Mouse (Mus musculus) liver, embryonic 13.5 days (tissue): ENCODE measurements around the gene Gm4779. TPM values are rescaled to one million over a fixed set of nuclear protein-coding genes. Genes with fewer than 3 reads are reported as not detected.
"Not testable (repeated sequence)": the region's sequence is repeated elsewhere in the genome, so short reads cannot be mapped to it uniquely, and the experiment has no call there.

ENCODE experiments used
- ATAC-seq: fragments of 200-750 bp; cut with Nextera tagmentation; 2 replicates; pipeline ENCODE4 v1.8.0; 2017; ENCODE audit warnings: low read depth, mild to moderate bottlenecking, moderate number of reproducible peaks, moderate library complexity
- DNase-seq: peaks from one replicate; pipeline ENCODE4 v3.0.0; 2022
- H3K27ac ChIP-seq: fragments of 300-500 bp; sonication (generic); 2 replicates; pipeline ENCODE4 v1.5.1; 2015; ENCODE audit warnings: moderate library complexity, mild to moderate bottlenecking, inconsistent platforms
- H3K27me3 ChIP-seq: fragments of 300-500 bp; sonication (generic); 2 replicates; pipeline ENCODE4 v1.6.1; 2015; ENCODE audit warnings: mild to moderate bottlenecking, inconsistent platforms
- H3K36me3 ChIP-seq: fragments of 300-500 bp; sonication (generic); 2 replicates; pipeline ENCODE4 v1.6.1; 2015; ENCODE audit warnings: mild to moderate bottlenecking, inconsistent platforms
- H3K4me1 ChIP-seq: fragments of 300-500 bp; sonication (generic); replicated peaks from 2 replicates; pipeline ENCODE4 v1.6.1; 2015; ENCODE audit warnings: inconsistent platforms
- H3K4me2 ChIP-seq: fragments of 300-500 bp; sonication (generic); 2 replicates; pipeline ENCODE4 v1.6.1; 2015; ENCODE audit warnings: inconsistent platforms, mild to moderate bottlenecking, moderate library complexity
- H3K4me3 ChIP-seq: fragments of 300-500 bp; sonication (generic); replicated peaks from 2 replicates; pipeline ENCODE4 v1.5.1; 2015; ENCODE audit warnings: mild to moderate bottlenecking, inconsistent platforms
- H3K9ac ChIP-seq: fragments of 300-500 bp; sonication (generic); 2 replicates; pipeline ENCODE4 v1.6.1; 2015; ENCODE audit warnings: mild to moderate bottlenecking, inconsistent platforms
- H3K9me3 ChIP-seq: fragments of 300-500 bp; sonication (generic); replicated peaks from 2 replicates; pipeline ENCODE4 v1.6.1; 2016; ENCODE audit warnings: inconsistent platforms
- WGBS: fragments of 180-500 bp; shearing (Covaris S2); methylation state at CpG from one replicate; pipeline ENCODE4 v1.1.7; 2015; ENCODE audit not compliant: insufficient replicate concordance; 5-methylcytosine and 5-hydroxymethylcytosine counted together
- polyA plus RNA-seq: library from polyadenylated mRNA; unstranded; fragments of >200 nt; fragmentation: Nextera tagmentation; extraction: Ambion mirVana; gene quantifications from 2 replicates; pipeline ENCODE4 v1.2.1, GENCODE M21; 2015

The Gm4779 gene
- polyA plus RNA-seq = 0.09 and 0.13 TPM in 2 replicates

GRCm38 (mm10) chrX:101794342-101794741 lies at the start of gene Gm4779, which contains the start of gene 8030474K03Rik:
TSS of gene Gm4779 (minus strand) at chrX:101794423.
TSS of gene 8030474K03Rik (plus strand) at chrX:101794656.
- ATAC-seq (no peak), DNase-seq (no peak)
- Histone ChIP-seq H3K9me3 (0 out of 2 replicates have a peak, but pooled peaks cover 2% of the 10 kb centered on the region), H3K4me3 (no peak within 1 kb of the TSS), H3K4me2 (no peak within 1 kb of the TSS), H3K27me3 (no peaks in the 10 kb centered on the region), H3K27ac (no peak within 1 kb of the TSS), H3K4me1 (no peaks in the 10 kb centered on the region), H3K36me3 (no peaks in the 10 kb centered on the region), H3K9ac (no peak within 1 kb of the TSS)
- 84% methylated on average over 35 of the region's 35 CpGs for WGBS

- H3K4me2 ChIP-seq, ATAC-seq, DNase-seq, H3K9ac ChIP-seq, H3K27me3 ChIP-seq, H3K4me1 ChIP-seq, H3K36me3 ChIP-seq, H3K9me3 ChIP-seq, H3K4me3 ChIP-seq, H3K27ac ChIP-seq: not testable (repeated sequence)
Observed at GRCm38 (mm10) chrX:101819980-101820379, 25.8 kb upstream of the Gm4779 start.

- Histone ChIP-seq H3K36me3 (no peaks in the 10 kb centered on the region), H3K9ac (no peak overlapping the region), H3K4me2 (no peak overlapping the region), H3K4me3 (no peak overlapping the region), H3K27ac (no peak overlapping the region), H3K9me3 (no peaks in the 10 kb centered on the region), H3K27me3 (0 out of 2 replicates have a peak, but pooled peaks cover 4% of the 10 kb centered on the region), H3K4me1 (no peaks in the 10 kb centered on the region)
- WGBS = 50% methylated on average over 1 of the region's 1 CpGs
- ATAC-seq (no peak), DNase-seq (no peak)
Observed at GRCm38 (mm10) chrX:101819163-101819562, 24.9 kb upstream of the Gm4779 start.

GRCm38 (mm10) chrX:101811750-101812149 lies 17.5 kb upstream of the Gm4779 start:
- H3K4me2 ChIP-seq = no peak overlapping the region
- H3K4me1 ChIP-seq = no peaks in the 10 kb centered on the region
- H3K36me3 ChIP-seq = no peaks in the 10 kb centered on the region
- H3K4me3 ChIP-seq = no peak overlapping the region
- H3K9me3 ChIP-seq = no peaks in the 10 kb centered on the region
- H3K9ac ChIP-seq = no peak overlapping the region
- ATAC-seq = no peak
- 48% methylated on average over 3 of the region's 3 CpGs for WGBS
- no peak overlapping the region for H3K27ac ChIP-seq
- 0 out of 2 replicates have a peak, but pooled peaks cover 9% of the 10 kb centered on the region for H3K27me3 ChIP-seq
- DNase-seq = no peak

- ATAC-seq (no peak), DNase-seq (no peak)
- H3K4me1 ChIP-seq = no peaks in the 10 kb centered on the region
- H3K27ac ChIP-seq = no peak overlapping the region
- H3K4me3 ChIP-seq = no peak overlapping the region
- WGBS = 27% methylated on average over 2 of the region's 2 CpGs
- H3K27me3 ChIP-seq = no peaks in the 10 kb centered on the region
- no peak overlapping the region for H3K9ac ChIP-seq
- H3K36me3 ChIP-seq = no peaks in the 10 kb centered on the region
- H3K4me2 ChIP-seq = no peak overlapping the region
- H3K9me3 ChIP-seq = no peaks in the 10 kb centered on the region
Observed at GRCm38 (mm10) chrX:101805512-101805911, 11.3 kb upstream of the Gm4779 start.

- H3K4me3 ChIP-seq = no peak overlapping the region
- no peak overlapping the region for H3K4me2 ChIP-seq
- no peaks in the 10 kb centered on the region for H3K27me3 ChIP-seq
- H3K9me3 ChIP-seq = 0 out of 2 replicates have a peak, but pooled peaks cover 2% of the 10 kb centered on the region
- no peak for DNase-seq
- no peak for ATAC-seq
- no peak overlapping the region for H3K27ac ChIP-seq
- 29% methylated on average over 4 of the region's 4 CpGs for WGBS
- H3K36me3 ChIP-seq = no peaks in the 10 kb centered on the region
- H3K9ac ChIP-seq = no peak overlapping the region
- no peaks in the 10 kb centered on the region for H3K4me1 ChIP-seq
Observed at GRCm38 (mm10) chrX:101791551-101791950, 2.7 kb downstream of the Gm4779 start.

GRCm38 (mm10) chrX:101772035-101772434 lies 22.2 kb downstream of the Gm4779 start:
- H3K27ac ChIP-seq = no peak overlapping the region

GRCm38 (mm10) chrX:101770307-101770706 lies 23.9 kb downstream of the Gm4779 start:
- no peaks in the 10 kb centered on the region for H3K4me1 ChIP-seq
- ATAC-seq = no peak
- 19% methylated on average over 3 of the region's 3 CpGs for WGBS

More at GRCm38 (mm10) chrX:101772035-101772434, 22.2 kb downstream of the Gm4779 start:
- Histone ChIP-seq H3K4me1 (no peaks in the 10 kb centered on the region), H3K36me3 (no peaks in the 10 kb centered on the region), H3K9ac (no peak overlapping the region), H3K4me3 (no peak overlapping the region), H3K27me3 (peaks cover 3% of the 10 kb centered on the region; the same call in 1 of the 2 replicates), H3K4me2 (no peak overlapping the region), H3K9me3 (no peaks in the 10 kb centered on the region)
- DNase-seq (no peak), ATAC-seq (no peak)
- 28% methylated on average over 5 of the region's 5 CpGs for WGBS

GRCm38 (mm10) chrX:101769478-101769877 lies 24.7 kb downstream of the Gm4779 start:
- 32% methylated on average over 2 of the region's 2 CpGs for WGBS
- no peak for ATAC-seq
- Histone ChIP-seq H3K4me1 (no peaks in the 10 kb centered on the region), H3K4me3 (no peak overlapping the region), H3K9ac (no peak overlapping the region), H3K27me3 (peaks cover 3% of the 10 kb centered on the region; the same call in 1 of the 2 replicates), H3K36me3 (no peaks in the 10 kb centered on the region), H3K9me3 (no peaks in the 10 kb centered on the region), H3K4me2 (no peak overlapping the region), H3K27ac (no peak overlapping the region)
- DNase-seq = no peak

More at GRCm38 (mm10) chrX:101770307-101770706, 23.9 kb downstream of the Gm4779 start:
- H3K9ac ChIP-seq = no peak overlapping the region
- no peak for DNase-seq
- no peak overlapping the region for H3K27ac ChIP-seq
- peaks cover 3% of the 10 kb centered on the region; the same call in 1 of the 2 replicates for H3K27me3 ChIP-seq
- no peaks in the 10 kb centered on the region for H3K9me3 ChIP-seq
- H3K4me2 ChIP-seq = no peak overlapping the region
- no peaks in the 10 kb centered on the region for H3K36me3 ChIP-seq
- no peak overlapping the region for H3K4me3 ChIP-seq

- H3K9ac ChIP-seq = no peak overlapping the region
- DNase-seq (no peak), ATAC-seq (no peak)
- H3K4me3 ChIP-seq = no peak overlapping the region
- H3K27me3 ChIP-seq = no peaks in the 10 kb centered on the region
- H3K4me1 ChIP-seq = no peaks in the 10 kb centered on the region
- 37% methylated on average over 7 of the region's 7 CpGs for WGBS
- H3K9me3 ChIP-seq = no peaks in the 10 kb centered on the region
- H3K36me3 ChIP-seq = no peaks in the 10 kb centered on the region
- H3K27ac ChIP-seq = no peak overlapping the region
- H3K4me2 ChIP-seq = no peak overlapping the region
Observed at GRCm38 (mm10) chrX:101767280-101767679, 26.9 kb downstream of the Gm4779 start.

GRCm38 (mm10) chrX:101765111-101765510 lies 29.1 kb downstream of the Gm4779 start:
- Histone ChIP-seq H3K36me3 (no peaks in the 10 kb centered on the region), H3K4me3 (no peak overlapping the region), H3K27ac (no peak overlapping the region), H3K4me2 (no peak overlapping the region), H3K9me3 (no peaks in the 10 kb centered on the region), H3K4me1 (no peaks in the 10 kb centered on the region), H3K9ac (no peak overlapping the region), H3K27me3 (peaks cover 5% of the 10 kb centered on the region; the same call in 1 of the 2 replicates)
- ATAC-seq (no peak), DNase-seq (no peak)
- WGBS = 79% methylated on average over 4 of the region's 4 CpGs

GRCm38 (mm10) chrX:101764621-101765020 lies 29.6 kb downstream of the Gm4779 start:
- no peak overlapping the region for H3K27ac ChIP-seq
- H3K9ac ChIP-seq = no peak overlapping the region
- no peak overlapping the region for H3K4me2 ChIP-seq
- DNase-seq = no peak
- WGBS = 41% methylated on average over 5 of the region's 5 CpGs
- no peak overlapping the region for H3K4me3 ChIP-seq
- no peaks in the 10 kb centered on the region for H3K9me3 ChIP-seq
- ATAC-seq = no peak
- no peaks in the 10 kb centered on the region for H3K36me3 ChIP-seq
- no peaks in the 10 kb centered on the region for H3K4me1 ChIP-seq
- H3K27me3 ChIP-seq = peaks cover 8% of the 10 kb centered on the region; the same call in 1 of the 2 replicates
